Mouse (Mus musculus): ENCODE data around the gene Dock2. TPM values are rescaled to one million over a fixed set of nuclear protein-coding genes. Genes with fewer than 3 reads are reported as not detected.

The Dock2 gene
- polyA plus RNA-seq, 1 experiment from 2014 or later, result 3.9 TPM

DNA sequence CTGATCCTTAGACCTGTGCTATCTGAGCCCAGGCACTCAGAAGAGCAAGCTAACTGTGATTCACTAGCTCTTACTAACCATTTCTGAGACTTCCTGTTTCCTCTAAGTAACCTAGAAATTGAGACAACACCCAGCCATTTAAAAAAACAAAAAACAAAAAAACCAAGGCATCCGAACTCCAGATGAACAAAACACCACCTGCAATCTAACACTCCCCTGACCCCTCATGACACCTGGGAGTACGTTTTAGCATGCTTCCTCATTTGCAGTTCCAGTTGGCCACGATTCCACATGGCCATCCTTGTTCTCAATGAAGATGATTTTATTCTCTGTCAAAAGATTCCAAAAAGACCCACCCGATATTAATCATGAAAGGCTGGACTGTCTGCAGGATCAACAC is 13.0 kb downstream of the Dock2 start:
- no peaks in the 10 kb centered on the region for H3K36me3 ChIP-seq (replicated peaks; ENCODE audit: insufficient read depth, low read length)
- no peaks in the 10 kb centered on the region for H3K9me3 ChIP-seq (ENCODE audit: low read length)
- peaks cover 7% of the 10 kb centered on the region for H3K4me1 ChIP-seq (ENCODE audit: insufficient read depth)
- WGBS (ENCODE audit: insufficient replicate concordance), result 41% methylated on average over 4 of the region's 4 CpGs
- H3K4me2 ChIP-seq (ENCODE audit: low read depth, low read length), result no peak overlapping the region
- no peak for DNase-seq
- no peaks in the 10 kb centered on the region for H3K27me3 ChIP-seq (ENCODE audit: insufficient read depth, low read length)
- H3K4me3 ChIP-seq (ENCODE audit: low read depth, low read length), result no peak overlapping the region
- TF ChIP-seq CTCF (IDR thresholded peaks at IDR 0.05; ENCODE audit: low read depth), result no peak
- no peak for TF ChIP-seq EP300 (IDR thresholded peaks at IDR 0.05; ENCODE audit: low read depth)
- ATAC-seq, result no peak
- peak overlapping the region; percentile 61 for H3K27ac ChIP-seq (ENCODE audit: low read depth)
- H3K9ac ChIP-seq (replicated peaks), result no peak overlapping the region

DNA sequence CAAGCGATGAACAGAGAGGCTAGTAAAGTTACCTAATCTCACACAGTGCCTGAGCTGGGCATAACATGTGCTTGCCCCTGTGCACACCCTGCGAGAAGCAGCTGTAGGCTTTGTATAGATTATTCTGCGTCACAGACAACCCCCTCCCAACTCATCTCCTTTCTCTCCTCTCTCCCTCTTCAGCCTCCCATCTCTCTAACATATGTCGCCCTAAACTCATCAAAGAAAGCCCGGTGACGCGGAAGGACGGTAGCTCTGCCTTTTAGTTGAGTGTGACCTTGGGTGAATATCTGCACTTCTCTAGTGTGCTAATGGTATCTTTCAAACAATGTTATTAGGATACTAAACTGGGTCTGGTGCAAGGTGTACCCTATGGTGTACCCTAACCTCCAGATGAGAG is 13.7 kb downstream of the Dock2 start:
- Histone ChIP-seq H3K27ac (ENCODE audit: low read depth) (peak overlapping the region; percentile 61), H3K9me3 (ENCODE audit: low read length) (no peaks in the 10 kb centered on the region), H3K9ac (replicated peaks) (no peak overlapping the region), H3K4me3 (ENCODE audit: low read depth, low read length) (no peak overlapping the region), H3K4me2 (ENCODE audit: low read depth, low read length) (no peak overlapping the region), H3K4me1 (ENCODE audit: insufficient read depth) (peaks cover 7% of the 10 kb centered on the region), H3K36me3 (replicated peaks; ENCODE audit: insufficient read depth, low read length) (no peaks in the 10 kb centered on the region), H3K27me3 (ENCODE audit: insufficient read depth, low read length) (no peaks in the 10 kb centered on the region)
- no peak for TF ChIP-seq CTCF (IDR thresholded peaks at IDR 0.05; ENCODE audit: low read depth)
- no peak for TF ChIP-seq EP300 (IDR thresholded peaks at IDR 0.05; ENCODE audit: low read depth)
- ATAC-seq, result no peak
- no peak for DNase-seq
- WGBS (ENCODE audit: insufficient replicate concordance), result 82% methylated on average over 8 of the region's 8 CpGs

DNA sequence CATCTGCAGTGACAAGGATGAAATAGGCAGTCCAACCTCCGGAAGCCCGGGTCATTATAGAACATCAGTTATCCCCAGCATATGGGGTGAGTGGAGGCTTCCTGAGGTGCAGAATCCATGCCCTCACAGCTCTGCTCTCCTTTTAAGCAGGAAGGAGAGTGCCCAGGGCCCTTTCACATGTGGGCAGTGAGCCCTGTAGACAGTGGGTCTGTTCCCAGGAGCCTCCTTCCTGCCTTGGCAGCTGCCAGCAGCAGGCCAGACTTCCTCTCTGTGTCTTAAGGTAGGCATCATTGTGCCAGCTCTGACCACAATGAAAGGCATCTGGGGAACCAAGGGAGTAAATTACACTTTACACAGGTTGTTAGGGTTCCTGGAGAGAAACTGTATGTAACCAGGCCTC is 14.3 kb downstream of the Dock2 start:
- WGBS (ENCODE audit: insufficient replicate concordance), result 74% methylated on average over 2 of the region's 2 CpGs
- Histone ChIP-seq H3K4me2 (ENCODE audit: low read depth, low read length) (no peak overlapping the region), H3K27me3 (ENCODE audit: insufficient read depth, low read length) (no peaks in the 10 kb centered on the region), H3K4me1 (ENCODE audit: insufficient read depth) (peaks cover 7% of the 10 kb centered on the region), H3K9ac (replicated peaks) (no peak overlapping the region), H3K27ac (ENCODE audit: low read depth) (no peak overlapping the region), H3K4me3 (ENCODE audit: low read depth, low read length) (no peak overlapping the region), H3K9me3 (ENCODE audit: low read length) (no peaks in the 10 kb centered on the region), H3K36me3 (replicated peaks; ENCODE audit: insufficient read depth, low read length) (no peaks in the 10 kb centered on the region)
- DNase-seq (no peak), ATAC-seq (no peak)
- no peak for TF ChIP-seq CTCF (IDR thresholded peaks at IDR 0.05; ENCODE audit: low read depth)

DNA sequence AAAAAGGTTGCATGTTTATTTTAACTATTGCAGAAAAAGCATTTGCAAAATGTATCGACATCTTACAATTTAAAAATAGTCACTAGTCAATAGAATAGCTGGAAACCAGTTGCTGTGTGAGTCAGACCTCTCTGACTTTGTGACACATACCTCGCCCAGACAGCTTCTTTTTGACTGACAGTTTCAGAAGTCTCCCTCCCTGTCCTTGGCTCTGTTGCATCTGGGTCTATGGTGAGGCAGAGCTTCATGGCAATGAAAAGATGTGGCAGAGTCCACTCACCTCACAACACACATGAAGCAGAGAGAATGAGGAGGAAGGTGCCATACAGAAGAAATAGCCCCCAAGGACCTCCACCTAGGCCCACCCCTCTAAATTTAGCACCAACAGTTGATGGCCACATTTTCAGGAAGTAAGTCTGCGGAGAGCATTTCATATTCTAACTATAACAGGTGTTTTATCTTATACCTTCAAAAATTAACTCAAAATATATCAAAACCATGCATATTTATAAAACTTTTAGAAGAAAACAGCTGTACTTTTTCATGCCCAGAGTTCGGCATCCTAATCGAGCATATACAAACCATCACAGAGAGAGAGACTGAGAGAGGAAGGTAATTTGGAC is 19.8 kb downstream of the Dock2 start:
- Histone ChIP-seq H3K27me3 (ENCODE audit: insufficient read depth, low read length) (no peaks in the 10 kb centered on the region), H3K36me3 (replicated peaks; ENCODE audit: insufficient read depth, low read length) (no peaks in the 10 kb centered on the region), H3K9ac (replicated peaks) (no peak overlapping the region), H3K9me3 (ENCODE audit: low read length) (no peaks in the 10 kb centered on the region), H3K4me3 (ENCODE audit: low read depth, low read length) (no peak overlapping the region), H3K4me2 (ENCODE audit: low read depth, low read length) (no peak overlapping the region), H3K27ac (ENCODE audit: low read depth) (no peak overlapping the region), H3K4me1 (ENCODE audit: insufficient read depth) (no peaks in the 10 kb centered on the region)
- WGBS (ENCODE audit: insufficient replicate concordance), result 66% methylated on average over 5 of the region's 5 CpGs
- TF ChIP-seq EP300 (IDR thresholded peaks at IDR 0.05; ENCODE audit: low read depth), result no peak
- TF ChIP-seq CTCF (IDR thresholded peaks at IDR 0.05; ENCODE audit: low read depth), result no peak
- ATAC-seq (no peak), DNase-seq (no peak)

DNA sequence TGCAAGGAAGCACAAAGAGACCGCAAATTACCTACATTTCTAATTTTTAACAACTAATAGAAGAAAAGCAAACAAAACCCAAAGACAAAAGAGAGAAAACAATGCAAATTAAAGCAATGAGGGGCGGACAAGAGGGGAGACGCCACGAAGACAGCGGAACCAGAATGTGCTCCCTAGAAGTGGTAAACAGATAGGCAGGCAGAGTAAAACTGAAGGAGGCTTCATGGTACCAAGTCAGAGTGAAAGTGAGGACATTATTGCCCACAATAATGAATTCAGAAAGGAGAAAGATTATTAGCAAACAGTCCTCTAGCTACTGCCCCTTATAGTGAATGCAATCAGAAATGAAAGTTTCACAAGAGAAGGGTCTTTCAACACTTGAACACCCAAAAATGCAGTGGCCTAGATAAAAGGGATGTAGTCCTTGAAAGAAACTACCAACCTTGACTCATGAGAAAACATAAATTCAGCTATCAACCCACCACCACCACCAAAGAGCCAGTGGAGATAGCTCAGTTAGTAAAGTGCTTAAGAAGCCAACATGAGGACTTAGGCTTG is 21.0 kb downstream of the Dock2 start:
- Histone ChIP-seq H3K4me1 (ENCODE audit: insufficient read depth) (no peaks in the 10 kb centered on the region), H3K27ac (ENCODE audit: low read depth) (no peak overlapping the region), H3K9me3 (ENCODE audit: low read length) (no peaks in the 10 kb centered on the region), H3K27me3 (ENCODE audit: insufficient read depth, low read length) (no peaks in the 10 kb centered on the region), H3K36me3 (replicated peaks; ENCODE audit: insufficient read depth, low read length) (no peaks in the 10 kb centered on the region), H3K4me2 (ENCODE audit: low read depth, low read length) (no peak overlapping the region), H3K9ac (replicated peaks) (no peak overlapping the region), H3K4me3 (ENCODE audit: low read depth, low read length) (no peak overlapping the region)
- 82% methylated on average over 5 of the region's 5 CpGs for WGBS (ENCODE audit: insufficient replicate concordance)
- no peak for DNase-seq
- no peak for TF ChIP-seq EP300 (IDR thresholded peaks at IDR 0.05; ENCODE audit: low read depth)
- no peak for TF ChIP-seq CTCF (IDR thresholded peaks at IDR 0.05; ENCODE audit: low read depth)
- ATAC-seq, result no peak

DNA sequence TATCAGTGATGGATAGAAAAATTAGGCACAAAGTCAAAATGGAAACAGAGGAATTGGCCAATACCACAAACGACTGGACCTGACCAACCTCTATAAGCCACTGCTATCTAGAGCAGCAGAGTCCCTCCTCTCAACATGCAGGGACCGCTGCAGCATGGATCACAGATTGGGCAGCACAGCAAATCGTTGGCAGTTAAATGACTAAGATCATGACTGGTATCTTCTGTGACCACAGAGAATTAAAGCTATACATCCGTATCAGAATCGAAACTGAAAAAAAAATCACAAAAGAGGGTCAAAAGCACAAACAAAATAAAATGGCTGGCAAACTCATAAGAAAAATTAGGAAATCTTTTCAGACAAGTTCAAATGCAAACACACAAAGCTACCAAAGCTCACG is 21.6 kb downstream of the Dock2 start:
- WGBS (ENCODE audit: insufficient replicate concordance), result 71% methylated on average over 6 of the region's 6 CpGs
- Histone ChIP-seq H3K4me1 (ENCODE audit: insufficient read depth) (no peaks in the 10 kb centered on the region), H3K27me3 (ENCODE audit: insufficient read depth, low read length) (no peaks in the 10 kb centered on the region), H3K36me3 (replicated peaks; ENCODE audit: insufficient read depth, low read length) (no peaks in the 10 kb centered on the region), H3K4me2 (ENCODE audit: low read depth, low read length) (no peak overlapping the region), H3K27ac (ENCODE audit: low read depth) (no peak overlapping the region), H3K9ac (replicated peaks) (no peak overlapping the region), H3K4me3 (ENCODE audit: low read depth, low read length) (no peak overlapping the region), H3K9me3 (ENCODE audit: low read length) (no peaks in the 10 kb centered on the region)
- ATAC-seq, result no peak
- TF ChIP-seq CTCF (IDR thresholded peaks at IDR 0.05; ENCODE audit: low read depth) (no peak), EP300 (IDR thresholded peaks at IDR 0.05; ENCODE audit: low read depth) (no peak)
- no peak for DNase-seq

All from liver, postnatal 0 days (tissue).